In genomic region chr15:84108899-84109298, GRCm38 (mm10) we compare ENCODE assay signal across 12 mouse cellular contexts. TPM values are rescaled to one million over a fixed set of nuclear protein-coding genes. Genes with fewer than 3 reads are reported as not detected.
DNase-seq lines count a peak whose midpoint lies in the region; ATAC-seq and TF ChIP-seq lines count a peak whose summit lies in the region.
"Had no signal": no experiment of that assay in that cellular context is flagged by ENCODE, and none has a peak within 500 bp of the region (broad histone marks: within the 10 kb centered on the region; RNA-seq: fewer than 3 reads in every experiment).

No protein-coding gene starts in this region.

- intact Hi-C loops in gastrocnemius, adult 2 months (cut with DNase I) = no loop called here
- intact Hi-C loops in left cerebral cortex, postnatal 25 days (cut with DNase I) = loop anchor here (5.0 kb wide), 1 partner anchor 58 kb away; the partner anchor contains the start of gene Pnpla3

- no peak overlapping the region for H3K27ac ChIP-seq in gastrocnemius, adult 2 months
- no peak overlapping the region for H3K27ac ChIP-seq in midbrain, embryonic 10.5 days (replicated peaks)
- H3K27ac ChIP-seq in midbrain, postnatal 0 days (ENCODE audit: low read depth, low read length) = no peak overlapping the region

- H3K9ac ChIP-seq in midbrain, postnatal 0 days (replicated peaks; ENCODE audit: low read length, poor library complexity, severe bottlenecking) = no peak overlapping the region
- H3K9ac ChIP-seq: heart, embryonic 12.5 days had no signal

- H3K4me1 ChIP-seq in midbrain, embryonic 10.5 days = peaks cover 22% of the 10 kb centered on the region
- H3K4me1 ChIP-seq in midbrain, postnatal 0 days (ENCODE audit: insufficient read depth, low read length) = peaks cover 12% of the 10 kb centered on the region

- WGBS in midbrain, embryonic 10.5 days = 7% methylated on average over 13 of the region's 13 CpGs
- WGBS in midbrain, postnatal 0 days = 9% methylated on average over 13 of the region's 13 CpGs

- no peak for TF ChIP-seq CTCF in gastrocnemius, adult 2 months (IDR thresholded peaks at IDR 0.05)
- TF ChIP-seq CTCF in midbrain, postnatal 0 days (IDR thresholded peaks at IDR 0.05) = no peak

- no peak overlapping the region for H3K4me2 ChIP-seq in midbrain, postnatal 0 days (ENCODE audit: low read depth, low read length, poor library complexity, severe bottlenecking)
- H3K4me2 ChIP-seq: heart, embryonic 12.5 days had no signal

- DNase-seq in gastrocnemius, adult 2 months = peak; percentile 36
- no peak for DNase-seq in gastrocnemius, postnatal 4 days (ENCODE audit: low spot score in 2 of 2)
- DNase-seq in midbrain, embryonic 10.5 days (ENCODE audit: low spot score) = peak; percentile 36
- DNase-seq in midbrain, postnatal 0 days (ENCODE audit: low spot score) = no peak
- DNase-seq in left cerebral cortex, postnatal 25 days (ENCODE audit: low spot score in 2 of 2) = no peak
- no peak for DNase-seq in right cerebral cortex, adult 2 months (ENCODE audit: low spot score in 2 of 2)

- no peaks in the 10 kb centered on the region for H3K36me3 ChIP-seq in midbrain, embryonic 10.5 days
- H3K36me3 ChIP-seq in midbrain, postnatal 0 days (ENCODE audit: insufficient read depth, low read length) = no peaks in the 10 kb centered on the region
- H3K36me3 ChIP-seq: heart, embryonic 12.5 days had no signal

- ATAC-seq in midbrain, postnatal 0 days (ENCODE audit: low FRiP score) = no peak
- peak; percentile 68 for ATAC-seq in common myeloid progenitor, adult 5-6 weeks (replicated peaks; ENCODE audit: low read depth, poor library complexity, severe bottlenecking)
- ATAC-seq in megakaryocyte-erythroid progenitor cell, adult 5-6 weeks (replicated peaks; ENCODE audit: low FRiP score, low TSS enrichment, poor library complexity, severe bottlenecking) = 0 out of 2 replicates have a peak, but pooled peaks have one; percentile 54

- no peaks in the 10 kb centered on the region for H3K9me3 ChIP-seq in midbrain, embryonic 10.5 days (replicated peaks)
- no peaks in the 10 kb centered on the region for H3K9me3 ChIP-seq in midbrain, postnatal 0 days (ENCODE audit: low read length)
- H3K9me3 ChIP-seq: heart, embryonic 12.5 days had no signal

- peaks cover 43% of the 10 kb centered on the region for H3K27me3 ChIP-seq in midbrain, embryonic 10.5 days (ENCODE audit: low read depth, poor library complexity, severe bottlenecking)
- H3K27me3 ChIP-seq in midbrain, postnatal 0 days (ENCODE audit: insufficient read depth, low read length) = no peaks in the 10 kb centered on the region

- H3K4me3 ChIP-seq in gastrocnemius, adult 2 months = no peak overlapping the region
- no peak overlapping the region for H3K4me3 ChIP-seq in midbrain, embryonic 10.5 days
- H3K4me3 ChIP-seq in midbrain, postnatal 0 days (ENCODE audit: low read depth, low read length) = no peak overlapping the region
- H3K4me3 ChIP-seq: erythroblast, embryonic 14.5 days; heart, embryonic 12.5 days had no signal

RNA-seq across cellular contexts. Expression of gene Sult4a1, which starts 3.3 kb away (rescaled TPM):
- total RNA-seq in gastrocnemius, adult 2 months (2021) = not detected
- not detected for total RNA-seq in gastrocnemius, postnatal 4 days (2021)
- 11.2 and 14.3 TPM in 2 replicates for polyA plus RNA-seq in midbrain, embryonic 10.5 days (2016; fragmentation: Nextera tagmentation; extraction: Ambion mirVana)
- 197 and 208 TPM in 2 replicates for total RNA-seq in midbrain, postnatal 0 days (2014; rRNA removed)
- polyA plus RNA-seq in midbrain, postnatal 0 days (2015; fragmentation: Nextera tagmentation; extraction: Ambion mirVana) = 139 and 150 TPM in 2 replicates
- total RNA-seq in common myeloid progenitor, adult 5-6 weeks (2017) = not detected in 2 replicates
- not detected in 2 replicates for total RNA-seq in megakaryocyte-erythroid progenitor cell, adult 5-6 weeks (2014; fragmentation: Nextera tagmentation)
- not detected in 2 replicates for total RNA-seq in megakaryocyte-erythroid progenitor cell, adult 5-6 weeks (2017)
- total RNA-seq in left cerebral cortex, postnatal 25 days (2021) = 100 to 1,000 TPM; 423 to 434 TPM
- polyA plus RNA-seq: erythroblast, embryonic 14.5 days had no signal

RNA-seq across cellular contexts. Expression of gene Pnpla5, which starts 14.1 kb away (rescaled TPM):
- under 1 TPM in 1 of 2 experiments, not detected in 1; 0.14 TPM for total RNA-seq in gastrocnemius, adult 2 months (2021)
- not detected for total RNA-seq in gastrocnemius, postnatal 4 days (2021)
- not detected in 2 replicates for polyA plus RNA-seq in midbrain, embryonic 10.5 days (2016; fragmentation: Nextera tagmentation; extraction: Ambion mirVana)
- not detected in 2 replicates for total RNA-seq in midbrain, postnatal 0 days (2014; rRNA removed)
- polyA plus RNA-seq in midbrain, postnatal 0 days (2015; fragmentation: Nextera tagmentation; extraction: Ambion mirVana) = not detected in 2 replicates
- not detected in 2 replicates for total RNA-seq in common myeloid progenitor, adult 5-6 weeks (2017)
- total RNA-seq in megakaryocyte-erythroid progenitor cell, adult 5-6 weeks (2014; fragmentation: Nextera tagmentation) = not detected in 2 replicates
- not detected in 2 replicates for total RNA-seq in megakaryocyte-erythroid progenitor cell, adult 5-6 weeks (2017)
- not detected for total RNA-seq in left cerebral cortex, postnatal 25 days (2021)
- total RNA-seq: layer of hippocampus, postnatal 10 days had no signal
- polyA plus RNA-seq: brain, embryonic 14.5 days; erythroblast, embryonic 14.5 days; heart, embryonic 12.5 days had no signal

RNA-seq across cellular contexts. Expression of gene Efcab6, which starts 43.7 kb away (rescaled TPM):
- total RNA-seq in gastrocnemius, adult 2 months (2021) = 1 to 10 TPM; 3.7 to 4.9 TPM
- 1 to 10 TPM; 5.0 to 8.1 TPM for total RNA-seq in gastrocnemius, postnatal 4 days (2021)
- 0.24 and 0.26 TPM in 2 replicates for polyA plus RNA-seq in midbrain, embryonic 10.5 days (2016; fragmentation: Nextera tagmentation; extraction: Ambion mirVana)
- 1.3 and 3.9 TPM in 2 replicates for total RNA-seq in midbrain, postnatal 0 days (2014; rRNA removed)
- polyA plus RNA-seq in midbrain, postnatal 0 days (2015; fragmentation: Nextera tagmentation; extraction: Ambion mirVana) = 0.55 and 1.5 TPM in 2 replicates
- total RNA-seq in common myeloid progenitor, adult 5-6 weeks (2017) = not detected in 2 replicates
- not detected in 2 replicates for total RNA-seq in megakaryocyte-erythroid progenitor cell, adult 5-6 weeks (2014; fragmentation: Nextera tagmentation)
- not detected in 2 replicates for total RNA-seq in megakaryocyte-erythroid progenitor cell, adult 5-6 weeks (2017)
- total RNA-seq in left cerebral cortex, postnatal 25 days (2021) = 10 to 100 TPM; 16.4 to 17.2 TPM
- polyA plus RNA-seq: erythroblast, embryonic 14.5 days; heart, embryonic 12.5 days had no signal

RNA-seq across cellular contexts. Expression of gene Pnpla3, which starts 58.7 kb away (rescaled TPM):
- 10 to 100 TPM in 1 of 2 experiments, 1 to 10 TPM in 1; 1.8 to 18.9 TPM for total RNA-seq in gastrocnemius, adult 2 months (2021)
- total RNA-seq in gastrocnemius, postnatal 4 days (2021) = 1 to 10 TPM; 4.5 to 6.0 TPM
- polyA plus RNA-seq in midbrain, embryonic 10.5 days (2016; fragmentation: Nextera tagmentation; extraction: Ambion mirVana) = 2.2 and 3.1 TPM in 2 replicates
- total RNA-seq in midbrain, postnatal 0 days (2014; rRNA removed) = 6.9 and 7.3 TPM in 2 replicates
- 5.1 and 5.4 TPM in 2 replicates for polyA plus RNA-seq in midbrain, postnatal 0 days (2015; fragmentation: Nextera tagmentation; extraction: Ambion mirVana)
- not detected in 2 replicates for total RNA-seq in common myeloid progenitor, adult 5-6 weeks (2017)
- not detected in 2 replicates for total RNA-seq in megakaryocyte-erythroid progenitor cell, adult 5-6 weeks (2014; fragmentation: Nextera tagmentation)
- total RNA-seq in megakaryocyte-erythroid progenitor cell, adult 5-6 weeks (2017) = not detected in 2 replicates
- total RNA-seq in left cerebral cortex, postnatal 25 days (2021) = 10 to 100 TPM; 10.1 to 10.3 TPM
- polyA plus RNA-seq: erythroblast, embryonic 14.5 days had no signal

Comparison
In these comparisons a context has a peak if more than half of its experiments do, and no peak if none do; other contexts are left out.
1. DNase-seq: peak in gastrocnemius, adult 2 months (single experiment) and midbrain, embryonic 10.5 days (single experiment); none in gastrocnemius, postnatal 4 days (0 of 2), midbrain, postnatal 0 days (single experiment), left cerebral cortex, postnatal 25 days (0 of 2) and right cerebral cortex, adult 2 months (0 of 2).
2. RNA of gene Sult4a1, which starts 3.3 kb away (total RNA-seq): 423 to 434 TPM in left cerebral cortex, postnatal 25 days and 197 to 208 TPM in midbrain, postnatal 0 days; not detected in gastrocnemius, postnatal 4 days, not detected in gastrocnemius, adult 2 months, not detected in common myeloid progenitor, adult 5-6 weeks and not detected in megakaryocyte-erythroid progenitor cell, adult 5-6 weeks; every median in the first group is over 100 times any median in the second.